Mouse (Mus musculus) spleen, postnatal 4 days (tissue): ENCODE data around the gene Rasl10b.

Experiments used
- DNase-seq, 2 experiments: peaks; one replicate each; pipeline ENCODE4 v3.0.0; 2022; ENCODE audit warnings: low spot score in 2 of 2

Gene Rasl10b

GRCm38 (mm10) chr11:83465976-83466375 is 57.0 kb downstream of the Rasl10b start:
- DNase-seq = peak; percentile 8 to 56

GRCm38 (mm10) chr11:83467120-83467652 is 58.2 kb downstream of the Rasl10b start:
- peak; percentile 25 to 67 for DNase-seq

GRCm38 (mm10) chr11:83468765-83469164 is 59.8 kb downstream of the Rasl10b start:
- peak; percentile 4 to 24 for DNase-seq
